Mouse (Mus musculus) embryo, embryonic 11 days (tissue): ENCODE data around the gene Pcnx2.

Experiments
- DNase-seq: peaks from one replicate; pipeline ENCODE4 v3.0.0-alpha.2; 2015

Pcnx2 gene

GRCm38 (mm10) chr8:125897868-125898788 lies at the start of gene Pcnx2:
Gene Pcnx2 (minus strand): TSS chr8:125898317.
- DNase-seq = peak; percentile 57

GRCm38 (mm10) chr8:125944511-125944910 lies 46.4 kb upstream of the Pcnx2 start:
- no peak for DNase-seq

GRCm38 (mm10) chr8:125935649-125936048 lies 37.5 kb upstream of the Pcnx2 start:
- DNase-seq = peak; percentile 66

- no peak for DNase-seq
Observed at GRCm38 (mm10) chr8:125931822-125932221, 33.7 kb upstream of the Pcnx2 start.

- no peak for DNase-seq
Observed at GRCm38 (mm10) chr8:125930276-125931046, 32.3 kb upstream of the Pcnx2 start.

GRCm38 (mm10) chr8:125926636-125927035 lies 28.5 kb upstream of the Pcnx2 start:
- DNase-seq = no peak

- DNase-seq = no peak
Observed at GRCm38 (mm10) chr8:125922333-125922732, 24.2 kb upstream of the Pcnx2 start.

GRCm38 (mm10) chr8:125920761-125921160 lies 22.6 kb upstream of the Pcnx2 start:
- DNase-seq = no peak

GRCm38 (mm10) chr8:125920281-125920680 lies 22.2 kb upstream of the Pcnx2 start:
- DNase-seq = no peak

GRCm38 (mm10) chr8:125919560-125919959 lies 21.4 kb upstream of the Pcnx2 start:
- no peak for DNase-seq

GRCm38 (mm10) chr8:125918719-125919118 lies 20.6 kb upstream of the Pcnx2 start:
- no peak for DNase-seq

- no peak for DNase-seq
Observed at GRCm38 (mm10) chr8:125917013-125917412, 18.9 kb upstream of the Pcnx2 start.

- DNase-seq = no peak
Observed at GRCm38 (mm10) chr8:125914386-125914785, 16.3 kb upstream of the Pcnx2 start.

GRCm38 (mm10) chr8:125913206-125913605 lies 15.1 kb upstream of the Pcnx2 start:
- no peak for DNase-seq

- no peak for DNase-seq
Observed at GRCm38 (mm10) chr8:125911229-125911580, 13.1 kb upstream of the Pcnx2 start.

GRCm38 (mm10) chr8:125910365-125911228 lies 12.5 kb upstream of the Pcnx2 start, which contains the start of gene Map3k21:
Gene Map3k21 (plus strand): TSS chr8:125910450.
- DNase-seq = peak; percentile 57

- no peak for DNase-seq
Observed at GRCm38 (mm10) chr8:125909661-125910364, 11.7 kb upstream of the Pcnx2 start.

- no peak for DNase-seq
Observed at GRCm38 (mm10) chr8:125907311-125907710, 9.2 kb upstream of the Pcnx2 start.

- no peak for DNase-seq
Observed at GRCm38 (mm10) chr8:125905341-125905740, 7.2 kb upstream of the Pcnx2 start.

- DNase-seq = no peak
Observed at GRCm38 (mm10) chr8:125902521-125902920, 4.4 kb upstream of the Pcnx2 start.

GRCm38 (mm10) chr8:125901167-125901566 lies 3.0 kb upstream of the Pcnx2 start:
- DNase-seq = no peak

- peak; percentile 81 for DNase-seq
Observed at GRCm38 (mm10) chr8:125898899-125899298, 782 bp upstream of the Pcnx2 start.
